Mouse (Mus musculus) thymus, postnatal 36 days (tissue): ENCODE measurements around the gene Carmil1.

Source experiments
- DNase-seq, 2 experiments: peaks; one replicate each; pipeline ENCODE4 v3.0.0; 2022; ENCODE audit warnings: mixed read lengths in 2 of 2

Carmil1 gene

DNA sequence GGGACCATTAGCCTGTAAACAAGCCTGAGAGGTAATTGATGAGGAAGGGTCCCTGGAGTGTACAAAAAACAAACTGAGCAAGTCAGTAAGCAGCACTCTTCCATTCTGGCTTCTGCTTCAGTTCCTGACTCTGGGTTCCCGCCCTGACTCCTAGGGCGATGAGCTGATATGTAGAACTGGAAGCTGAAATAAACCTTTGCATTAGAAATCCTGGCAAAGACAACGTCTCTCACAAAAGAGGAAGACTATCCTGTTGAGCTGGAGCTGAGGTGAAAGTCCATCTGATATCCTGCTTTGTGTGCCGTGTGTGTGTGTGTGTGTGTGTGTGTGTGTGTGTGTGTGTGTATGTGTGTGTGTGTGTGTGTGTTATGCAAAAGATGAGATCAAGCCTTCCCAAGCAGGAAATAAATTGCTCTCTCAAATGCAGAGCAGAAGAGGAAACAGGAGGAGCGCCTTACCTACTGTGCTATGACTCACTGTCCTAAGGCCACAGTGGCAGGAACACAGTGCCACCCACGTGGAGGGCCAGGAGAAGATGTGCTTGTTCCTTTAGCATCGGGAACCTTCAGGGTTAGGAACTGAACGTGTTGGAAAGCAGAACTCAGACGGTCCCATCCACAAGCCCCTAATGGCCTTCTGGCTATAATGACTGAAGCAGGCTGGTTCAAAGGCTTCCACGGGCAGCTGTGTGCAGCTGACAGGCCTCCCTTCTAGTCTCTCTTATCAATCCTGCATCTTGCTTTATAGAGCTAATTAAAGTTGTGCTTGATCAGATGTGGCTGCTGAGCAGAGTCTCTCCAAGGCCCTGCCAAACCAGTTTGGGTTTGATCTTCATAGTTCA lies 19.6 kb downstream of the Carmil1 start:
- DNase-seq = no peak

- DNase-seq = no peak
These were observed 22.8 kb downstream of the Carmil1 start for GRCm38 (mm10) chr13:24257809-24258208.

DNA sequence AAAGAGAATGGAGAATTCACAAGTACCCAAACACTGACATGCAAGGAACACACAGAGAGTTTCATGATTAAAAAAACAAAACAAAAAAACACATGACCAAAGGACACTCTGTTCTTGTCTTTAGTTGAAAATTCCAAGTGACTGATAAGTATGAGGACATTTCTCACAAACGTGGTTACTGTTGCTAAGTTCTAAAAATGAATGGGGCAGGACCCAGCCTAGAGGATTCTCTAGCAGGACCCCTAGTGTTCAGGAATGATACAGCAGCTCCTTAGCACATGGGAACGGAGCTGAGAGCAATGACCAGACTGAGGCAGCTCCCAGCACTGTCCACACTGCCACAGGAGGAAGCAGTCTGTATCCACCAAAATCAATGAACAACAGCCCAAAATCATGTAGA lies 26.6 kb downstream of the Carmil1 start:
- DNase-seq = no peak

DNA sequence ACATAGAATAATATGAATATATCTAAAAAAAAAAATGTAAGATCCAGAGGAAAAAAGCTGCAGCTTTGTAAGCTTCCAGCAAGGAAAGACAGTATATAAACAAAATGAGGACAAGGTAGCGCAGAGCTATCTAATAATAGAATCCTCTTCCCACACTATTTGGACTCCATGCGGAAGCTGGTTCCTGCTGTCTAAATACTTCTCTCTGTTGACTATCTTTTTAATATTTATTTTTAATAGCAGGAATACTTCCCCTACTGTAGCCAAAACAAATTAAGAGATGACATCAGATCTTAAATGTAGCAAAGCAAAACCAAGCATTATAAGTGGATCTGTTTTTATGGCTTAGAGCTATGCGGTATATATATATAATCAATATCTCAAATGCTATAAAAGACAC lies 27.0 kb downstream of the Carmil1 start:
- DNase-seq = no peak

GRCm38 (mm10) chr13:24251236-24251635 lies 29.4 kb downstream of the Carmil1 start:
- DNase-seq = no peak

GRCm38 (mm10) chr13:24247928-24248327 lies 32.7 kb downstream of the Carmil1 start:
- no peak for DNase-seq

DNA sequence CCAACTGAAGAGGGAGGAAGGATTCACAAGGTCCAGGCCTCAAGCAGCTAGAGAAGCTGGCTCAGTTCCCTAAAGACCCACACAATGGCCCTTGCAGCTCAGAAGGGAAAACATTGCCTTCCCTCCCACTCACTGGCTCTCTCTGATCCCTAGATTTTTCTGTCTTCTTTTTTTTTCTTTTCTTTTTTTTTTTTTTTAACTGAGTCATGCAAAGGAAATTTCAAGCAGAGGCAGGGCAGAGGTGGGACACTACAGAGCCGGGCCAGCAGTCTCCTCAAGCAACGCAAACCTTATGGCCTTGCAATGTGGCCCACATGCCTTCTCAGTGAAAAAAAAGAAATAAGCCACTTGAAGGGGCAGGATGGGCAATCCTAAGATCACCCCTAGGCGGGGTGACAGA lies 33.2 kb downstream of the Carmil1 start:
- DNase-seq = no peak

DNA sequence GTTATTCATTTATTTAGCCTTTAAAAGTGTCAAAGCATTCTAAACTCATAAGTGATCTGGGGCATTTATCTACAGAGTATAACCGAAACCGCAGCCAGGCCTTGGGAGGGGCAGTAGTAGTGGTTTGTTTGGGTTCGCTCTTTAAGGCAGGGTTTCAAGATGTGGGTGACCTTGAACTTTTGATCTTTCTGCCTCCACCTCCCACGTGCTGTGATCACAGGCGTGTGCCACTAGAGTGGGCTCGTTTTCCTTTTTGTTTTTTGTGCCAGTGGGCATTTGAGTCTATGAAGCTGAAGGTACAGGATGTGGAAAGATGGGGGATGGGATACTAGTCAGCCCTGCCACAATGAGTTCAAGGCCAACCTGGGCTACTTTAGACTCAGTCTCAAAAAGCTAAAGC lies 34.3 kb downstream of the Carmil1 start:
- no peak for DNase-seq

- no peak for DNase-seq
These were observed 36.0 kb downstream of the Carmil1 start for GRCm38 (mm10) chr13:24244613-24245012.

DNA sequence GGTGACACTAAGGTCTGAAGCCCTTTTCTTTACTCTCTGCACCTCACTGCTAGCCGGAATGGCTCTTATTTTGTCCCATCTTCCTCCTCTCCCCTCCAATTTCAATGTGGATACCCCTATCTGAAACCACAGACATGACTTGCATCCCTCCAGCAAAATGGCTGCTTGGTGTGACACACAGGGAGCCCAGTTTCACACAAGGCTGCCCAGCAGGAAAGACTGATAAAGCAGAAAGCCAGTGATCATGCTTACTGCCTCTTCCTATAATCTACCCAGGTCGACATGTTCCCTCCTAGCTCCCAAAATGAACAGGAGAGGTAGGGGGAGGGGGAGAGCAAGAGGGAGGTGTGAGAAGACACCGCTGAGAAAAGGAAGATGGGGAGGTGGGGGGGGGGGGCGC lies 36.6 kb downstream of the Carmil1 start:
- no peak for DNase-seq

DNA sequence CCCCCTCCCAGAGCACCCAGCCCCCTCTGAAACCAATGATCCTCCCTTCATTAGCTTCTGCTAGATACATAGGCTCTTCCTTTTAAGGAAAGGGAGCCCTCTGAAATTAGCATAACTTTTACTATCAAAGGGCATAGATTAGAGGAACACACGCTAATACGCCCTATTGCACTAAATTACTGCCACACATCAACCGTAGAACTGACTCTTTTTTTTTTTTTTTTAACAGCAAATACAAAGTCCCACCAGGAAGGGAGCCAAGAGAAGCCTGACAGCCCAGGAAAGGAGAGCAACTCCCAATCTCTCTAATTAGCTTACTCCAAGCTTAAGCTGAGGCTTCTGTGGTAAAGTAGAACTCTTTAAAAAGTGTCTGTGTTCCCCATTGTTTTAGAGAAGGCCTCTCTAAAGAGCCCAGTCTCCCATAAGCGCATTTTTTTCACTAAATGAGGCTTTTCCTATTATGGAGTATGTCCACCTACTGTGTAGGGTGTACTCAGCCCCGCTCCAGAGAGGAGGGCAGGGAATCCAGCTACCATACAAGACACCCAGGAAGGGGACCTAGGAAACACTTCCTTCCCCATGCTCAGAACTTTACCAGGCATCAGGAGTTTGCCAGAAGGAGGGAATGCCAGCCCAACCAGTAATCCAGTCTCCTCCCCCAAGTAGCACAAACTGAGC lies 38.0 kb downstream of the Carmil1 start:
- DNase-seq = no peak

GRCm38 (mm10) chr13:24241201-24241600 lies 39.4 kb downstream of the Carmil1 start:
- DNase-seq = no peak

GRCm38 (mm10) chr13:24240430-24240829 lies 40.2 kb downstream of the Carmil1 start:
- DNase-seq = no peak

DNA sequence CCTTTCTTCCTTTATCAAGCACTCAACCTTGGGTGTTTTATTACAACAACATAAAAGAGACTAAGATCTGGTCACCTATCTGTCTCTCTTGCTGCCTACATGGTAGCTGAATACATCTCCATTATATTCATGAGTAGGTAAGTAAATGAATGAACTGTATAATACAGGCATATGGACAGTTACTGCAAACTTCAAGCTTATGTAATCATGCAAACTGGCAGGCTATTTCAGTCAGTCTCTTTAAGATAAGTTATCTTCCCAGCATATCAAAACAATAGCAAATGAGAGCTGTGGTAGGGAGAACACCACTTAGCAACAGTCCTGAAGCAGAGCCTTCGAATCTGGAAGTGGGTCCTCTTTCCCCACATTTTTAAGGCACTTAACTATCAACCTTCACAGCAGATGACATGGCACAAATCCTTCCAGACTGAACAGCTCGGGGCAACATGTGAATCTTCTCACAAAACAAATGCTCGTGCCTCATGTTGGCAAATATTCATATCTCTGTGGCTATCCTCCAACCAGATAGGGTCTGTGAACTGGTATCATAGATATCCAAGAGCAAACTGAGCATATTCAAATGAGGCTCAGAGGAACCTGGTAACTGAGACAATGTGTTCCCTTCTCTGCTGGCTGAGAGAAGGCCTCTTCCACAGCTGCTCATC lies 42.0 kb downstream of the Carmil1 start:
- no peak for DNase-seq

DNA sequence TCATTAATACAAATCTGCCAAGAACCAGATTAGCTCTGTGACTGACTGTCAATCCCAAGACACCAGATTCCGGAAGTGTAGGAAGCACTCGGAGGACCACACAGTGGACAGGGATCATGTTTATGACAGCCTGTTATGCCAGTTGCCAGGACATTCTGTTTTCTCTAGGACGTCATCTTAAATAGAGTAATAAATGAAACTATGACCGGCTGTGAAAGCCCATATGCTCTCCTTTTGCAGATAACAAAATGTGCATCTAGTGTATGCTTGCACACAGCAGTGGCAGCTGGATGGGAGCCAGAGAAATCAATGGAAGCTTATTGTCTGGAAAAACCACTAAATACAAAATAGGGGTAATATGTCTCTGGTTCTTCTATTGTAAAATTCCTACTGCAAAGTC lies 43.9 kb downstream of the Carmil1 start:
- DNase-seq = no peak

GRCm38 (mm10) chr13:24232750-24233149 lies 47.8 kb downstream of the Carmil1 start:
- no peak for DNase-seq

- DNase-seq = no peak
These were observed 48.7 kb downstream of the Carmil1 start for GRCm38 (mm10) chr13:24231746-24232483.

GRCm38 (mm10) chr13:24231146-24231545 lies 49.4 kb downstream of the Carmil1 start:
- DNase-seq = no peak

- no peak for DNase-seq
These were observed 50.0 kb downstream of the Carmil1 start for GRCm38 (mm10) chr13:24230541-24231095.

- no peak for DNase-seq
These were observed 57.0 kb downstream of the Carmil1 start for GRCm38 (mm10) chr13:24223425-24224201.

- DNase-seq = no peak
These were observed 60.1 kb downstream of the Carmil1 start for GRCm38 (mm10) chr13:24220441-24220970.

GRCm38 (mm10) chr13:24211229-24211628 lies 69.4 kb downstream of the Carmil1 start:
- DNase-seq = no peak
